Mouse (Mus musculus): ENCODE measurements around the gene Socs7.
"Not testable (repeated sequence)": the region's sequence is repeated elsewhere in the genome, so short reads cannot be mapped to it uniquely, and the experiment has no call there.

DNA sequence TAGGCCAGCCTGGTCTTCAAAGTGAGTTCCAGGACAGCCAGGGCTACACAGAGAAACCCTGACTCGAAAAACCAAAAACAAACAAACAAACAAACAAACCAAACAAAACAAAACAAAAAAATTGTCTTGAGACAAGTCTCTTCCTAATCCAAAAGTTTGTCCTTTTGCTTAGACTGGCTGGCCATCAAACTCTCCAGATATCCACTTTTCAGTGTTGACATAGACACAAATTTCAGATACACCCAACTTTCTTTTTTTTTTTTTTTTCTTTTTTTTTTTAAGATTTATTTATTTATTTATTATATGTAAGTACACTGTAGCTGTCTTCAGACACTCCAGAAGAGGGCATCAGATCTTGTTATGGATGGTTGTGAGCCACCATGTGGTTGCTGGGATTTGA lies 49.5 kb upstream of the Socs7 start:
- TF ChIP-seq CTCF, POLR2A (IDR thresholded peaks at IDR 0.05; ENCODE audit: extremely low read depth, insufficient read depth, low read length): not testable (repeated sequence)

Data from cortical plate, adult 2 months (tissue).